Comparison of ENCODE assay signal across 8 mouse cellular contexts in genomic region chr7:45475291-45475969, GRCm38 (mm10). TPM values are rescaled to one million over a fixed set of nuclear protein-coding genes. Genes with fewer than 3 reads are reported as not detected.
A peak's percentile ranks its signal among the peaks of the same experiment; 100 is the strongest.
DNase-seq lines count a peak whose midpoint lies in the region; ATAC-seq lines count a peak whose summit lies in the region.

No protein-coding gene starts in this region.

- 72% methylated on average over 16 of the region's 16 CpGs for WGBS in hindbrain, embryonic 10.5 days
- 72% methylated on average over 16 of the region's 16 CpGs for WGBS in hindbrain, embryonic 11.5 days
- 70% methylated on average over 16 of the region's 16 CpGs for WGBS in embryonic facial prominence, embryonic 12.5 days
- WGBS in kidney, embryonic 14.5 days: 66% methylated on average over 16 of the region's 16 CpGs
- WGBS in midbrain, embryonic 12.5 days: 78% methylated on average over 16 of the region's 16 CpGs

- H3K36me3 ChIP-seq in hindbrain, embryonic 10.5 days: peaks cover 21% of the 10 kb centered on the region
- H3K36me3 ChIP-seq in hindbrain, embryonic 11.5 days (ENCODE audit: control insufficient read depth, insufficient read depth, low read length): no peaks in the 10 kb centered on the region
- no peaks in the 10 kb centered on the region for H3K36me3 ChIP-seq in embryonic facial prominence, embryonic 12.5 days
- H3K36me3 ChIP-seq in kidney, embryonic 14.5 days (ENCODE audit: control insufficient read depth, insufficient read depth, low read length): no peaks in the 10 kb centered on the region
- H3K36me3 ChIP-seq in midbrain, embryonic 12.5 days: no peaks in the 10 kb centered on the region

- intact Hi-C loops in gastrocnemius, postnatal 14 days (cut with DNase I; ENCODE audit: low total_unique reads): loop anchor here (5.0 kb wide), 1 partner anchor 87 kb away; no protein-coding TSS in a partner anchor

- no peaks in the 10 kb centered on the region for H3K27me3 ChIP-seq in hindbrain, embryonic 10.5 days (ENCODE audit: insufficient read depth, poor library complexity, severe bottlenecking)
- H3K27me3 ChIP-seq in hindbrain, embryonic 11.5 days (ENCODE audit: control insufficient read depth, insufficient read depth, low read length): no peaks in the 10 kb centered on the region
- no peaks in the 10 kb centered on the region for H3K27me3 ChIP-seq in embryonic facial prominence, embryonic 12.5 days
- no peaks in the 10 kb centered on the region for H3K27me3 ChIP-seq in kidney, embryonic 14.5 days (ENCODE audit: control insufficient read depth, insufficient read depth, low read length)
- H3K27me3 ChIP-seq in midbrain, embryonic 12.5 days: no peaks in the 10 kb centered on the region

- no peaks in the 10 kb centered on the region for H3K4me1 ChIP-seq in hindbrain, embryonic 10.5 days (replicated peaks)
- no peaks in the 10 kb centered on the region for H3K4me1 ChIP-seq in hindbrain, embryonic 11.5 days (replicated peaks; ENCODE audit: control insufficient read depth, insufficient read depth, low read length)
- H3K4me1 ChIP-seq in embryonic facial prominence, embryonic 12.5 days: no peaks in the 10 kb centered on the region
- H3K4me1 ChIP-seq in kidney, embryonic 14.5 days (ENCODE audit: control insufficient read depth, insufficient read depth, low read length): 0 out of 2 replicates have a peak, but pooled peaks cover 3% of the 10 kb centered on the region
- no peaks in the 10 kb centered on the region for H3K4me1 ChIP-seq in midbrain, embryonic 12.5 days

- 0 out of 2 replicates have a peak overlapping the region, but pooled peaks have one; percentile 13 for H3K27ac ChIP-seq in hindbrain, embryonic 10.5 days
- no peak overlapping the region for H3K27ac ChIP-seq in hindbrain, embryonic 11.5 days (ENCODE audit: low read depth, low read length)
- no peak overlapping the region for H3K27ac ChIP-seq in embryonic facial prominence, embryonic 12.5 days
- H3K27ac ChIP-seq in kidney, embryonic 14.5 days (ENCODE audit: low read depth, low read length): no peak overlapping the region
- no peak overlapping the region for H3K27ac ChIP-seq in midbrain, embryonic 12.5 days (replicated peaks)

- no peak for ATAC-seq in hindbrain, embryonic 11.5 days (ENCODE audit: low FRiP score)
- no peak for ATAC-seq in embryonic facial prominence, embryonic 12.5 days (ENCODE audit: insufficient number of reproducible peaks, insufficient read depth, low FRiP score, low TSS enrichment)
- no peak for ATAC-seq in kidney, embryonic 14.5 days (ENCODE audit: low FRiP score, low TSS enrichment)
- no peak for ATAC-seq in midbrain, embryonic 12.5 days (ENCODE audit: low FRiP score, low read depth)

- H3K9ac ChIP-seq in hindbrain, embryonic 11.5 days (ENCODE audit: low read depth, low read length): no peak overlapping the region
- no peak overlapping the region for H3K9ac ChIP-seq in embryonic facial prominence, embryonic 12.5 days
- peak overlapping the region; percentile 42; the same call in 1 of the 2 replicates for H3K9ac ChIP-seq in kidney, embryonic 14.5 days (ENCODE audit: low read depth, low read length)
- no peak overlapping the region for H3K9ac ChIP-seq in midbrain, embryonic 12.5 days (replicated peaks)

- H3K4me3 ChIP-seq in hindbrain, embryonic 10.5 days: peak overlapping the region; percentile 18; the same call in 1 of the 2 replicates
- H3K4me3 ChIP-seq in hindbrain, embryonic 11.5 days (ENCODE audit: low read depth, low read length): no peak overlapping the region
- peak overlapping the region; percentile 17; the same call in 1 of the 2 replicates for H3K4me3 ChIP-seq in embryonic facial prominence, embryonic 12.5 days
- peak overlapping the region; percentile 19 for H3K4me3 ChIP-seq in kidney, embryonic 14.5 days (ENCODE audit: low read length)
- H3K4me3 ChIP-seq in midbrain, embryonic 12.5 days: no peak overlapping the region

- DNase-seq in hindbrain, embryonic 10.5 days (ENCODE audit: low spot score): no peak
- DNase-seq in hindbrain, embryonic 11.5 days (ENCODE audit: low spot score): no peak
- no peak for DNase-seq in embryo, embryonic 11 days
- no peak for DNase-seq in layer of hippocampus, adult 8-10 months (ENCODE audit: low spot score in 2 of 2)
- no peak for DNase-seq in gastrocnemius, postnatal 14 days

- no peaks in the 10 kb centered on the region for H3K9me3 ChIP-seq in hindbrain, embryonic 10.5 days
- H3K9me3 ChIP-seq in hindbrain, embryonic 11.5 days (ENCODE audit: control insufficient read depth, low read length): no peaks in the 10 kb centered on the region
- H3K9me3 ChIP-seq in embryonic facial prominence, embryonic 12.5 days: no peaks in the 10 kb centered on the region
- H3K9me3 ChIP-seq in kidney, embryonic 14.5 days (ENCODE audit: control insufficient read depth, low read length): no peaks in the 10 kb centered on the region
- H3K9me3 ChIP-seq in midbrain, embryonic 12.5 days: no peaks in the 10 kb centered on the region

- H3K4me2 ChIP-seq in hindbrain, embryonic 11.5 days (replicated peaks; ENCODE audit: low read depth, low read length): no peak overlapping the region
- H3K4me2 ChIP-seq in embryonic facial prominence, embryonic 12.5 days (replicated peaks): peak overlapping the region; percentile 36
- peak overlapping the region; percentile 32 for H3K4me2 ChIP-seq in kidney, embryonic 14.5 days (replicated peaks; ENCODE audit: low read depth, low read length)
- H3K4me2 ChIP-seq in midbrain, embryonic 12.5 days (replicated peaks): 0 out of 2 replicates have a peak overlapping the region, but pooled peaks have one; percentile 11

RNA-seq across cellular contexts. Expression of gene Tulp2, which starts 6.2 kb away (rescaled TPM):
- 0.47 and 1.2 TPM in 2 replicates for polyA plus RNA-seq in hindbrain, embryonic 10.5 days (2016; fragmentation: Nextera tagmentation; extraction: Ambion mirVana)
- 0.40 and 0.54 TPM in 2 replicates for polyA plus RNA-seq in hindbrain, embryonic 11.5 days (2014; fragmentation: Nextera tagmentation; extraction: Ambion mirVana)
- 0.92 and 1.2 TPM in 2 replicates for polyA plus RNA-seq in embryonic facial prominence, embryonic 12.5 days (2016; fragmentation: Nextera tagmentation; extraction: Ambion mirVana)
- polyA plus RNA-seq in kidney, embryonic 14.5 days (2014; fragmentation: Nextera tagmentation; extraction: Ambion mirVana): 0.64 and 0.84 TPM in 2 replicates
- polyA plus RNA-seq in midbrain, embryonic 12.5 days (2016; fragmentation: Nextera tagmentation; extraction: Ambion mirVana): 0.22 TPM in 2 replicates
- total RNA-seq in layer of hippocampus, adult 8-10 months (2022): not detected
- total RNA-seq in gastrocnemius, postnatal 14 days (2021): not detected

RNA-seq across cellular contexts. Expression of gene Bax, which starts 8.7 kb away (rescaled TPM):
- polyA plus RNA-seq in hindbrain, embryonic 10.5 days (2016; fragmentation: Nextera tagmentation; extraction: Ambion mirVana): 264 and 295 TPM in 2 replicates
- 128 and 196 TPM in 2 replicates for polyA plus RNA-seq in hindbrain, embryonic 11.5 days (2014; fragmentation: Nextera tagmentation; extraction: Ambion mirVana)
- polyA plus RNA-seq in embryonic facial prominence, embryonic 12.5 days (2016; fragmentation: Nextera tagmentation; extraction: Ambion mirVana): 220 and 224 TPM in 2 replicates
- polyA plus RNA-seq in kidney, embryonic 14.5 days (2014; fragmentation: Nextera tagmentation; extraction: Ambion mirVana): 97.3 and 110 TPM in 2 replicates
- 241 and 250 TPM in 2 replicates for polyA plus RNA-seq in midbrain, embryonic 12.5 days (2016; fragmentation: Nextera tagmentation; extraction: Ambion mirVana)
- total RNA-seq in layer of hippocampus, adult 8-10 months (2022): 10 to 100 TPM; 70.0 to 78.6 (median 73.2) TPM
- total RNA-seq in gastrocnemius, postnatal 14 days (2021): 10 to 100 TPM; 20.1 to 22.4 TPM

RNA-seq across cellular contexts. Expression of gene Gm45808, which starts 11.2 kb away (rescaled TPM):
- polyA plus RNA-seq in hindbrain, embryonic 10.5 days (2016; fragmentation: Nextera tagmentation; extraction: Ambion mirVana): not detected in 2 replicates
- polyA plus RNA-seq in hindbrain, embryonic 11.5 days (2014; fragmentation: Nextera tagmentation; extraction: Ambion mirVana): not detected in 2 replicates
- polyA plus RNA-seq in embryonic facial prominence, embryonic 12.5 days (2016; fragmentation: Nextera tagmentation; extraction: Ambion mirVana): not detected in 2 replicates
- polyA plus RNA-seq in kidney, embryonic 14.5 days (2014; fragmentation: Nextera tagmentation; extraction: Ambion mirVana): not detected in 2 replicates
- not detected in 2 replicates for polyA plus RNA-seq in midbrain, embryonic 12.5 days (2016; fragmentation: Nextera tagmentation; extraction: Ambion mirVana)
- 1 to 10 TPM in 1 of 4 experiments, not detected in 3; 2.0 TPM for total RNA-seq in layer of hippocampus, adult 8-10 months (2022)
- total RNA-seq in gastrocnemius, postnatal 14 days (2021): 1 to 10 TPM; 6.0 to 6.2 TPM

RNA-seq across cellular contexts. Expression of gene Dhdh, which starts 13.2 kb away (rescaled TPM):
- polyA plus RNA-seq in hindbrain, embryonic 10.5 days (2016; fragmentation: Nextera tagmentation; extraction: Ambion mirVana): 4.8 and 6.7 TPM in 2 replicates
- polyA plus RNA-seq in hindbrain, embryonic 11.5 days (2014; fragmentation: Nextera tagmentation; extraction: Ambion mirVana): 2.9 and 4.1 TPM in 2 replicates
- 3.0 and 3.7 TPM in 2 replicates for polyA plus RNA-seq in embryonic facial prominence, embryonic 12.5 days (2016; fragmentation: Nextera tagmentation; extraction: Ambion mirVana)
- polyA plus RNA-seq in kidney, embryonic 14.5 days (2014; fragmentation: Nextera tagmentation; extraction: Ambion mirVana): 3.3 and 3.5 TPM in 2 replicates
- 3.2 and 3.6 TPM in 2 replicates for polyA plus RNA-seq in midbrain, embryonic 12.5 days (2016; fragmentation: Nextera tagmentation; extraction: Ambion mirVana)
- total RNA-seq in layer of hippocampus, adult 8-10 months (2022): 1 to 10 TPM; 5.6 to 6.3 (median 6.2) TPM
- total RNA-seq in gastrocnemius, postnatal 14 days (2021): 10 to 100 TPM in 1 of 2 experiments, 1 to 10 TPM in 1; 9.4 to 10.5 TPM

RNA-seq across cellular contexts. Expression of gene Ftl1, which starts 15.7 kb away (rescaled TPM):
- 5,819 and 7,209 TPM in 2 replicates for polyA plus RNA-seq in hindbrain, embryonic 10.5 days (2016; fragmentation: Nextera tagmentation; extraction: Ambion mirVana)
- polyA plus RNA-seq in hindbrain, embryonic 11.5 days (2014; fragmentation: Nextera tagmentation; extraction: Ambion mirVana): 5,748 and 5,943 TPM in 2 replicates
- polyA plus RNA-seq in embryonic facial prominence, embryonic 12.5 days (2016; fragmentation: Nextera tagmentation; extraction: Ambion mirVana): 5,211 and 5,392 TPM in 2 replicates
- 3,941 and 4,356 TPM in 2 replicates for polyA plus RNA-seq in kidney, embryonic 14.5 days (2014; fragmentation: Nextera tagmentation; extraction: Ambion mirVana)
- polyA plus RNA-seq in midbrain, embryonic 12.5 days (2016; fragmentation: Nextera tagmentation; extraction: Ambion mirVana): 5,715 and 6,077 TPM in 2 replicates
- total RNA-seq in layer of hippocampus, adult 8-10 months (2022): 100 to 1,000 TPM; 176 to 331 (median 227) TPM
- total RNA-seq in gastrocnemius, postnatal 14 days (2021): 100 to 1,000 TPM; 119 to 132 TPM

Comparison
In these comparisons a context has a peak if more than half of its experiments do, and no peak if none do; other contexts are left out.
1. H3K4me3 ChIP-seq: peak in hindbrain, embryonic 10.5 days (single experiment), embryonic facial prominence, embryonic 12.5 days (single experiment) and kidney, embryonic 14.5 days (single experiment); none in hindbrain, embryonic 11.5 days (single experiment) and midbrain, embryonic 12.5 days (single experiment).